Mouse (Mus musculus) heart, postnatal 0 days (tissue): ENCODE data around the gene Arid1a. TPM values are rescaled to one million over a fixed set of nuclear protein-coding genes. Genes with fewer than 3 reads are reported as not detected.

ENCODE experiments used
- ATAC-seq: fragments of 200-750 bp; cut with Nextera tagmentation; 2 replicates; pipeline ENCODE4 v1.8.0; 2017; ENCODE audit warnings: low read depth, moderate number of reproducible peaks, moderate library complexity; ENCODE audit not compliant: insufficient read depth
- DNase-seq: peaks from one replicate; pipeline ENCODE4 v3.0.0-alpha.2; 2016; ENCODE audit warnings: low spot score
- H3K27ac ChIP-seq: fragments of 300-500 bp; sonication (generic); 2 replicates; pipeline ENCODE4 v1.5.1; 2014; ENCODE audit warnings: low read depth, mild to moderate bottlenecking
- H3K27me3 ChIP-seq: fragments of 300-500 bp; sonication (generic); 2 replicates; pipeline ENCODE4 v1.6.1; 2014; ENCODE audit warnings: low read length, mixed read lengths; ENCODE audit not compliant: control insufficient read depth, insufficient read depth
- H3K36me3 ChIP-seq: fragments of 300-500 bp; sonication (generic); replicated peaks from 2 replicates; pipeline ENCODE4 v1.6.1; 2014; ENCODE audit warnings: low read length, mixed read lengths; ENCODE audit not compliant: control insufficient read depth, insufficient read depth
- H3K4me1 ChIP-seq: fragments of 300-500 bp; sonication (generic); 2 replicates; pipeline ENCODE4 v1.6.1; 2014; ENCODE audit warnings: antibody characterized with exemption; ENCODE audit not compliant: control insufficient read depth, insufficient read depth
- H3K4me2 ChIP-seq: fragments of 300-500 bp; sonication (generic); 2 replicates; pipeline ENCODE4 v1.6.1; 2014; ENCODE audit warnings: low read depth, mild to moderate bottlenecking, low read length, moderate library complexity
- H3K4me3 ChIP-seq: fragments of 300-500 bp; sonication (generic); 2 replicates; pipeline ENCODE4 v1.5.1; 2014; ENCODE audit warnings: low read depth, low read length
- H3K9ac ChIP-seq: fragments of 300-500 bp; sonication (generic); replicated peaks from 2 replicates; pipeline ENCODE4 v1.6.1; 2014; ENCODE audit warnings: low read depth, low read length, mixed read lengths
- H3K9me3 ChIP-seq: fragments of 300-500 bp; sonication (generic); replicated peaks from 2 replicates; pipeline ENCODE4 v1.6.1; 2016; ENCODE audit warnings: low read length; ENCODE audit not compliant: control insufficient read depth
- CTCF ChIP-seq: IDR thresholded peaks from 2 replicates; pipeline ENCODE4 v1.5.1; 2016; ENCODE audit warnings: antibody characterized with exemption, control low read depth, low read depth
- EP300 ChIP-seq: IDR thresholded peaks from 2 replicates; pipeline ENCODE4 v1.6.1; 2016; ENCODE audit warnings: antibody characterized with exemption, low read depth
- WGBS: fragments of 180-500 bp; shearing (Covaris S2); extraction: QIAGEN DNeasy Blood & Tissue Kit; methylation state at CpG from one replicate; pipeline ENCODE4 v1.1.7; 2014; 5-methylcytosine and 5-hydroxymethylcytosine counted together
- polyA plus RNA-seq: library from polyadenylated mRNA; unstranded; fragments of >200 nt; fragmentation: Nextera tagmentation; extraction: Ambion mirVana; gene quantifications from 2 replicates; pipeline ENCODE4 v1.2.1, GENCODE M21; 2015
- total RNA-seq: library from RNA; depleted of rRNA; stranded (reverse); fragments of >200 nt; gene quantifications from 2 replicates; pipeline ENCODE4 v1.2.3, GENCODE M21; 2014; ENCODE audit warnings: low replicate concordance

Arid1a gene
- total and polyA plus RNA-seq, 2 experiments from 2014 or later = 9.7 to 27.9 TPM

- no peak for TF ChIP-seq EP300
- no peak for TF ChIP-seq CTCF
- DNase-seq (no peak), ATAC-seq (no peak)
- Histone ChIP-seq H3K36me3 (no peaks in the 10 kb centered on the region), H3K9me3 (no peaks in the 10 kb centered on the region), H3K4me3 (peak overlapping the region; percentile 95), H3K27me3 (no peaks in the 10 kb centered on the region), H3K4me1 (peaks cover 27% of the 10 kb centered on the region), H3K27ac (peak overlapping the region; percentile 99), H3K4me2 (peak overlapping the region; percentile 76), H3K9ac (peak overlapping the region; percentile 100)
- 39% methylated on average over 10 of the region's 10 CpGs for WGBS
Measured at GRCm38 (mm10) chr4:133754871-133755765, 1.5 kb downstream of the Arid1a start.

GRCm38 (mm10) chr4:133754238-133754637 is 2.3 kb downstream of the Arid1a start:
- WGBS = under 1% methylated on average over 36 of the region's 50 CpGs
- Histone ChIP-seq H3K9ac (peak overlapping the region; percentile 100), H3K9me3 (no peaks in the 10 kb centered on the region), H3K4me3 (peak overlapping the region; percentile 95), H3K4me2 (peak overlapping the region; percentile 76), H3K4me1 (peaks cover 35% of the 10 kb centered on the region), H3K27ac (peak overlapping the region; percentile 99), H3K27me3 (no peaks in the 10 kb centered on the region), H3K36me3 (no peaks in the 10 kb centered on the region)
- peak; percentile 94 for DNase-seq
- ATAC-seq = peak; percentile 68
- TF ChIP-seq EP300 (peak; percentile 96), CTCF (no peak)

- peaks cover 35% of the 10 kb centered on the region for H3K4me1 ChIP-seq
- peak; percentile 31 for ATAC-seq
- peak; percentile 82 for DNase-seq
- H3K9ac ChIP-seq = peak overlapping the region; percentile 100
- no peaks in the 10 kb centered on the region for H3K9me3 ChIP-seq
- H3K27ac ChIP-seq = peak overlapping the region; percentile 99
- WGBS = 0% methylated on average over 36 of the region's 99 CpGs
- H3K4me2 ChIP-seq = peak overlapping the region; percentile 76
- H3K4me3 ChIP-seq = peak overlapping the region; percentile 95
- TF ChIP-seq CTCF (no peak), EP300 (no peak)
- H3K27me3 ChIP-seq = no peaks in the 10 kb centered on the region
- no peaks in the 10 kb centered on the region for H3K36me3 ChIP-seq
Measured at GRCm38 (mm10) chr4:133753375-133754190, 3.0 kb downstream of the Arid1a start.

- ATAC-seq = no peak
- Histone ChIP-seq H3K4me1 (peaks cover 41% of the 10 kb centered on the region), H3K9ac (peak overlapping the region; percentile 100), H3K4me3 (peak overlapping the region; percentile 95), H3K9me3 (no peaks in the 10 kb centered on the region), H3K27me3 (no peaks in the 10 kb centered on the region), H3K27ac (peak overlapping the region; percentile 99), H3K36me3 (no peaks in the 10 kb centered on the region), H3K4me2 (peak overlapping the region; percentile 76)
- TF ChIP-seq EP300 = no peak
- no peak for TF ChIP-seq CTCF
- no peak for DNase-seq
- under 1% methylated on average over 81 of the region's 121 CpGs for WGBS
Measured at GRCm38 (mm10) chr4:133752449-133753374, 3.9 kb downstream of the Arid1a start.
